11 mouse cellular contexts compared by ENCODE assay signal in genomic region chr14:19768648-19769047, GRCm38 (mm10). TPM values are rescaled to one million over a fixed set of nuclear protein-coding genes. Genes with fewer than 3 reads are reported as not detected.
"Had no signal": no experiment of that assay in that cellular context is flagged by ENCODE, and none has a peak within 500 bp of the region (broad histone marks: within the 10 kb centered on the region; RNA-seq: fewer than 3 reads in every experiment).

No protein-coding gene starts in this region.

- H3K9ac ChIP-seq: limb, embryonic 13.5 days; liver, embryonic 15.5 days had no signal

- ATAC-seq: lung, postnatal 0 days had no signal

- H3K4me3 ChIP-seq: limb, embryonic 13.5 days; liver, embryonic 15.5 days; myocyte had no signal

- H3K27ac ChIP-seq: limb, embryonic 13.5 days; liver, embryonic 15.5 days; stomach, postnatal 0 days had no signal

- H3K36me3 ChIP-seq: liver, embryonic 15.5 days had no signal

- H3K9me3 ChIP-seq: limb, embryonic 13.5 days; liver, embryonic 15.5 days had no signal

- H3K4me2 ChIP-seq: limb, embryonic 13.5 days; liver, embryonic 11.5 days; liver, embryonic 15.5 days had no signal

- DNase-seq: kidney, adult 18-20 months; kidney, postnatal 14 days; lung, adult 2 months; thymus, postnatal 4 days had no signal

- H3K27me3 ChIP-seq: limb, embryonic 13.5 days; liver, embryonic 15.5 days had no signal

RNA-seq across cellular contexts. Expression of gene Nid2, which starts 17.6 kb away (rescaled TPM):
- total RNA-seq: neutrophil, adult 5-6 weeks had no signal
